ENCODE assay signal across 29 mouse cellular contexts in genomic region chr6:110439509-110439908, GRCm38 (mm10).
DNase-seq lines count a peak whose midpoint lies in the region; ATAC-seq and TF ChIP-seq lines count a peak whose summit lies in the region.
"Had no signal": no experiment of that assay in that cellular context is flagged by ENCODE, and none has a peak within 500 bp of the region (broad histone marks: within the 10 kb centered on the region; RNA-seq: fewer than 3 reads in every experiment).

No protein-coding gene starts in this region.

- peak; percentile 65; the same call in 1 of the 2 replicates for ATAC-seq in embryonic facial prominence, embryonic 11.5 days (replicated peaks; ENCODE audit: insufficient number of reproducible peaks, low FRiP score, low TSS enrichment, low read depth)
- peak; percentile 31; the same call in 1 of the 2 replicates for ATAC-seq in limb, embryonic 11.5 days (ENCODE audit: insufficient number of reproducible peaks, low FRiP score, low TSS enrichment, low read depth)
- ATAC-seq in embryonic facial prominence, embryonic 14.5 days (ENCODE audit: low read depth): no peak
- ATAC-seq: activated CD4-positive, CD25-positive, alpha-beta regulatory T cell, adult 4 months; CD4-positive, CD25-positive, alpha-beta regulatory T cell, adult 4 months; forebrain, embryonic 14.5 days; forebrain, embryonic 16.5 days; Patski had no signal

- no peak for TF ChIP-seq EP300 in heart, adult 2 months (IDR thresholded peaks at IDR 0.05; ENCODE audit: insufficient read depth, low read depth, low read length)

- H3K27me3 ChIP-seq in embryonic facial prominence, embryonic 11.5 days (ENCODE audit: control insufficient read depth, insufficient read depth, low read length): no peaks in the 10 kb centered on the region
- no peaks in the 10 kb centered on the region for H3K27me3 ChIP-seq in embryonic facial prominence, embryonic 10.5 days (replicated peaks; ENCODE audit: low read depth, poor library complexity, severe bottlenecking)
- no peaks in the 10 kb centered on the region for H3K27me3 ChIP-seq in limb, embryonic 11.5 days (ENCODE audit: control insufficient read depth, insufficient read depth, low read length)
- no peaks in the 10 kb centered on the region for H3K27me3 ChIP-seq in limb, embryonic 10.5 days (ENCODE audit: low read depth, poor library complexity, severe bottlenecking)
- H3K27me3 ChIP-seq in embryonic facial prominence, embryonic 14.5 days (replicated peaks; ENCODE audit: control insufficient read depth, insufficient read depth, low read length): no peaks in the 10 kb centered on the region
- H3K27me3 ChIP-seq in heart, adult 2 months (ENCODE audit: control insufficient read depth, insufficient read depth, low read length): no peaks in the 10 kb centered on the region
- H3K27me3 ChIP-seq: CH12.LX; embryonic facial prominence, embryonic 12.5 days; embryonic facial prominence, embryonic 15.5 days; forebrain, embryonic 12.5 days; Patski had no signal

- no peaks in the 10 kb centered on the region for H3K4me1 ChIP-seq in embryonic facial prominence, embryonic 11.5 days (ENCODE audit: control insufficient read depth, insufficient read depth, low read length)
- no peaks in the 10 kb centered on the region for H3K4me1 ChIP-seq in embryonic facial prominence, embryonic 10.5 days
- no peaks in the 10 kb centered on the region for H3K4me1 ChIP-seq in limb, embryonic 11.5 days (ENCODE audit: control insufficient read depth, insufficient read depth, low read length)
- no peaks in the 10 kb centered on the region for H3K4me1 ChIP-seq in limb, embryonic 10.5 days
- H3K4me1 ChIP-seq in embryonic facial prominence, embryonic 14.5 days (ENCODE audit: control insufficient read depth, insufficient read depth, low read length): no peaks in the 10 kb centered on the region
- H3K4me1 ChIP-seq in heart, adult 2 months (ENCODE audit: control insufficient read depth, insufficient read depth, low read length): no peaks in the 10 kb centered on the region
- H3K4me1 ChIP-seq: embryonic facial prominence, embryonic 15.5 days; forebrain, embryonic 10.5 days; forebrain, embryonic 12.5 days had no signal

- intact Hi-C loops in heart, adult 2 months (cut with DNase I): no loop called here

- H3K9ac ChIP-seq in embryonic facial prominence, embryonic 11.5 days (replicated peaks; ENCODE audit: low read length): no peak overlapping the region
- no peak overlapping the region for H3K9ac ChIP-seq in limb, embryonic 11.5 days (ENCODE audit: low read length)
- H3K9ac ChIP-seq in embryonic facial prominence, embryonic 14.5 days (ENCODE audit: low read depth, low read length): no peak overlapping the region
- H3K9ac ChIP-seq in heart, adult 2 months (ENCODE audit: low read depth, low read length): no peak overlapping the region
- H3K9ac ChIP-seq: embryonic facial prominence, embryonic 12.5 days; embryonic facial prominence, embryonic 15.5 days; forebrain, embryonic 12.5 days had no signal

- H3K36me3 ChIP-seq in embryonic facial prominence, embryonic 11.5 days (replicated peaks; ENCODE audit: control insufficient read depth, insufficient read depth, low read depth, low read length): no peaks in the 10 kb centered on the region
- H3K36me3 ChIP-seq in embryonic facial prominence, embryonic 10.5 days (replicated peaks): no peaks in the 10 kb centered on the region
- H3K36me3 ChIP-seq in limb, embryonic 11.5 days (ENCODE audit: control insufficient read depth, insufficient read depth, low read length): no peaks in the 10 kb centered on the region
- H3K36me3 ChIP-seq in limb, embryonic 10.5 days: no peaks in the 10 kb centered on the region
- no peaks in the 10 kb centered on the region for H3K36me3 ChIP-seq in embryonic facial prominence, embryonic 14.5 days (ENCODE audit: control insufficient read depth, insufficient read depth, low read length)
- no peaks in the 10 kb centered on the region for H3K36me3 ChIP-seq in heart, adult 2 months (ENCODE audit: control insufficient read depth, insufficient read depth, low read length)
- H3K36me3 ChIP-seq: embryonic facial prominence, embryonic 12.5 days; embryonic facial prominence, embryonic 15.5 days; forebrain, embryonic 10.5 days; forebrain, embryonic 12.5 days; G1E had no signal

- H3K9me3 ChIP-seq in embryonic facial prominence, embryonic 11.5 days (replicated peaks; ENCODE audit: control insufficient read depth, low read length): no peaks in the 10 kb centered on the region
- no peaks in the 10 kb centered on the region for H3K9me3 ChIP-seq in embryonic facial prominence, embryonic 10.5 days
- H3K9me3 ChIP-seq in limb, embryonic 11.5 days (ENCODE audit: control insufficient read depth, low read length): no peaks in the 10 kb centered on the region
- no peaks in the 10 kb centered on the region for H3K9me3 ChIP-seq in limb, embryonic 10.5 days (replicated peaks)
- H3K9me3 ChIP-seq in embryonic facial prominence, embryonic 14.5 days (ENCODE audit: control insufficient read depth, low read length): no peaks in the 10 kb centered on the region
- H3K9me3 ChIP-seq: embryonic facial prominence, embryonic 12.5 days; embryonic facial prominence, embryonic 15.5 days; forebrain, embryonic 10.5 days; forebrain, embryonic 12.5 days; G1E had no signal

- H3K4me2 ChIP-seq in embryonic facial prominence, embryonic 11.5 days (ENCODE audit: low read depth, low read length): no peak overlapping the region
- H3K4me2 ChIP-seq in limb, embryonic 11.5 days (ENCODE audit: low read depth, severe bottlenecking): no peak overlapping the region
- no peak overlapping the region for H3K4me2 ChIP-seq in embryonic facial prominence, embryonic 14.5 days (ENCODE audit: low read depth, low read length)
- H3K4me2 ChIP-seq: embryonic facial prominence, embryonic 12.5 days; embryonic facial prominence, embryonic 15.5 days; forebrain, embryonic 12.5 days had no signal

- TF ChIP-seq CTCF in heart, adult 2 months (IDR thresholded peaks at IDR 0.05): no peak

- no peak overlapping the region for H3K4me3 ChIP-seq in embryonic facial prominence, embryonic 11.5 days (ENCODE audit: low read depth, low read length)
- no peak overlapping the region for H3K4me3 ChIP-seq in embryonic facial prominence, embryonic 10.5 days
- no peak overlapping the region for H3K4me3 ChIP-seq in limb, embryonic 11.5 days (ENCODE audit: low read depth, low read length)
- no peak overlapping the region for H3K4me3 ChIP-seq in limb, embryonic 10.5 days
- no peak overlapping the region for H3K4me3 ChIP-seq in embryonic facial prominence, embryonic 14.5 days (ENCODE audit: low read depth, low read length)
- no peak overlapping the region for H3K4me3 ChIP-seq in heart, adult 2 months
- H3K4me3 ChIP-seq: embryonic facial prominence, embryonic 12.5 days; embryonic facial prominence, embryonic 15.5 days; erythroblast, embryonic 14.5 days; forebrain, embryonic 10.5 days; forebrain, embryonic 12.5 days had no signal

- TF ChIP-seq POLR2A in heart, adult 2 months (IDR thresholded peaks at IDR 0.05; ENCODE audit: insufficient read depth, low read depth, low read length): no peak

- H3K79me2 ChIP-seq in heart, adult 2 months (replicated peaks; ENCODE audit: control insufficient read depth, insufficient read depth, low read length): no peaks in the 10 kb centered on the region

- peak; percentile 9 for DNase-seq in embryo, embryonic 10.5 days (ENCODE audit: low spot score)
- no peak for DNase-seq in embryo, embryonic 9.5 days (ENCODE audit: extremely low spot score)
- DNase-seq in embryonic facial prominence, embryonic 11.5 days (ENCODE audit: low spot score): peak; percentile 70
- DNase-seq in embryonic facial prominence, embryonic 10.5 days (ENCODE audit: low spot score): no peak
- no peak for DNase-seq in limb, embryonic 11.5 days (ENCODE audit: low spot score)
- DNase-seq in limb, embryonic 10.5 days (ENCODE audit: low spot score): no peak
- DNase-seq in embryonic facial prominence, embryonic 14.5 days (ENCODE audit: low spot score): peak; percentile 22
- DNase-seq in heart, adult 2 months: no peak
- DNase-seq: adrenal gland, adult 8-10 months; adrenal gland, postnatal 14 days; adrenal gland, postnatal 36 days; B cell, adult 2 months; cerebellum, adult 11-12 months; cerebellum, adult 2 months; cerebellum, adult 9-10 months; cerebellum, postnatal 10 days; cerebellum, postnatal 25 days had no signal

- no peak overlapping the region for H3K27ac ChIP-seq in embryonic facial prominence, embryonic 11.5 days (replicated peaks; ENCODE audit: low read depth, low read length)
- H3K27ac ChIP-seq in embryonic facial prominence, embryonic 10.5 days (replicated peaks): no peak overlapping the region
- H3K27ac ChIP-seq in limb, embryonic 11.5 days (replicated peaks; ENCODE audit: low read depth, low read length): no peak overlapping the region
- no peak overlapping the region for H3K27ac ChIP-seq in limb, embryonic 10.5 days
- H3K27ac ChIP-seq in embryonic facial prominence, embryonic 14.5 days (replicated peaks; ENCODE audit: low read depth, low read length): no peak overlapping the region
- no peak overlapping the region for H3K27ac ChIP-seq in heart, adult 2 months
- H3K27ac ChIP-seq: embryonic facial prominence, embryonic 12.5 days; embryonic facial prominence, embryonic 15.5 days; forebrain, embryonic 10.5 days; forebrain, embryonic 12.5 days had no signal

Comparison
In these comparisons a context has a peak if more than half of its experiments do, and no peak if none do; other contexts are left out.
1. DNase-seq: peak in embryo, embryonic 10.5 days (single experiment), embryonic facial prominence, embryonic 11.5 days (single experiment) and embryonic facial prominence, embryonic 14.5 days (single experiment); none in embryo, embryonic 9.5 days (single experiment), embryonic facial prominence, embryonic 10.5 days (single experiment), limb, embryonic 11.5 days (single experiment), limb, embryonic 10.5 days (single experiment) and heart, adult 2 months (0 of 2).